Mouse (Mus musculus) large intestine, adult 2 months (tissue): ENCODE measurements at regions not wholly inside any gene's neighbourhood (a gene's known extent, or its start where the extent isn't known, plus 50 kb on each side); places are given as distances from the start of the nearest gene placed in this dataset.

Experiments
- DNase-seq: peaks from one replicate; pipeline ENCODE4 v3.0.0-alpha.2; 2012; ENCODE audit warnings: low read depth, low spot score
- whole genome bisulfite sequencing: fragments of 180-500 bp; shearing (Covaris S2); methylation state at CpG from one replicate; pipeline ENCODE4 v1.1.7; 2018; 5-methylcytosine and 5-hydroxymethylcytosine counted together

GRCm38 (mm10) chr1:154999501-155000131, 99.8 kb downstream of the Ier5 start:
- no peak for DNase-seq
- WGBS: 70% methylated on average over 9 of the region's 9 CpGs

GRCm38 (mm10) chr1:154995778-154996390, 103.6 kb downstream of the Ier5 start:
- 71% methylated on average over 9 of the region's 9 CpGs for WGBS
- no peak for DNase-seq

GRCm38 (mm10) chr1:154993927-154994856, 105.2 kb downstream of the Ier5 start:
- 83% methylated on average over 21 of the region's 21 CpGs for WGBS
- no peak for DNase-seq

- DNase-seq: no peak
- WGBS: 50% methylated on average over 7 of the region's 7 CpGs
These were observed 99.0 kb upstream of the Cacna1e start for GRCm38 (mm10) chr1:154983325-154983724.

GRCm38 (mm10) chr1:154982836-154983235, 98.5 kb upstream of the Cacna1e start:
- DNase-seq: no peak
- WGBS: 87% methylated on average over 9 of the region's 9 CpGs

GRCm38 (mm10) chr1:154981687-154982086, 97.4 kb upstream of the Cacna1e start:
- WGBS: 75% methylated on average over 8 of the region's 8 CpGs
- no peak for DNase-seq

GRCm38 (mm10) chr1:154975732-154976131, 91.4 kb upstream of the Cacna1e start:
- no peak for DNase-seq
- WGBS: 78% methylated on average over 4 of the region's 4 CpGs

GRCm38 (mm10) chr1:154961271-154961670, 77.0 kb upstream of the Cacna1e start:
- 72% methylated on average over 4 of the region's 4 CpGs for WGBS
- no peak for DNase-seq

GRCm38 (mm10) chr1:154956625-154957031, 72.3 kb upstream of the Cacna1e start:
- no peak for DNase-seq
- WGBS: 38% methylated on average over 5 of the region's 5 CpGs

- 75% methylated on average over 2 of the region's 2 CpGs for WGBS
These were observed 68.4 kb upstream of the Cacna1e start for GRCm38 (mm10) chr1:154952679-154953078.

More at GRCm38 (mm10) chr1:154952679-154953078, 68.4 kb upstream of the Cacna1e start:
- no peak for DNase-seq
